Mouse (Mus musculus): ENCODE measurements around the gene Nps. TPM values are rescaled to one million over a fixed set of nuclear protein-coding genes. Genes with fewer than 3 reads are reported as not detected.

The Nps gene
- polyA plus RNA-seq, 1 experiment from 2014 or later, result 0.43 TPM

DNA sequence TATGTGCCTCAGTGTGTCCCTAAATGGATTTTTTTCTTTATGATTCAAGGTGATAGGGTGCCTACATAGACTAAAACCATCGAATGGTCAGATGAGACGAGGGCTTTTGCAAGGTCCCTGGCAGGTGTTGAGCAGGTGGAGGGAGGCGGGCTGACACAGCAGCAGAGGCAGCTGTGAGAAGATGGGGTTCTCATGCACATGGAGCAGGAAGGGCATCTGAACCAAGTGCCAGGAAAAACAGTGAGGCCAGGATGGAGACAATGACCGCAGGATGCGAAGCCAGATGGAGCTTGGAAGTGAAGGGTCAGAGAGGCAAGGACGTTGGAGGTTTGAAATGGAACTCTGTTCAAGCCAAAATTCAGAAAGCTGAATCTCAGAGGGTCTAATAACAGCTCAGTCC, 18.5 kb upstream of the Nps start:
- no peak overlapping the region for H3K27ac ChIP-seq (ENCODE audit: low read length)
- H3K9me3 ChIP-seq (ENCODE audit: control insufficient read depth, low read length), result no peaks in the 10 kb centered on the region
- H3K4me2 ChIP-seq (ENCODE audit: low read length), result no peak overlapping the region
- no peaks in the 10 kb centered on the region for H3K4me1 ChIP-seq (replicated peaks; ENCODE audit: control insufficient read depth, insufficient read depth, low read length)
- no peaks in the 10 kb centered on the region for H3K27me3 ChIP-seq (replicated peaks; ENCODE audit: control insufficient read depth, insufficient read depth, low read length)
- ATAC-seq, result no peak
- H3K9ac ChIP-seq (replicated peaks; ENCODE audit: low read depth, low read length), result no peak overlapping the region
- H3K4me3 ChIP-seq (replicated peaks; ENCODE audit: low read length), result no peak overlapping the region
- no peaks in the 10 kb centered on the region for H3K36me3 ChIP-seq (ENCODE audit: control insufficient read depth, insufficient read depth)
- WGBS, result 89% methylated on average over 6 of the region's 6 CpGs

DNA sequence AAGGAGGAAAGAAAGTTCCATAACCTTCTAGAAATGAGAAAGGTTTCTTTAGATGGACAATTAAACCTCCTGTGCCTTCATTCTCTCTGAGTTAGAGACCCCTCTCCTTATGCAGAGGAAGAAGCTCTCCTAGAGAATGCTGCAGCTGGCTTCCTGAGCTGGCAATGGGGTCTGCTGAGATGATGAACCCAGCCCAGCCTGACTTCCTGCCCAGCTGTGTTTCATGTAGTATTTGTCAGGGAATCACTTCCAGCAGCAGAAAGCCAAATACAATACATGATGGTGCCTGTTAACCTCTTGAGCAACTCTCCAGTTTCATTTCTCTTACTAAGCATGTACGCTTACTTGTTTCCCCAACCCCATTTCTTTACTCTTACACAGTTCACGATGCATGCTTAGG, 17.9 kb upstream of the Nps start:
- no peaks in the 10 kb centered on the region for H3K4me1 ChIP-seq (replicated peaks; ENCODE audit: control insufficient read depth, insufficient read depth, low read length)
- 95% methylated on average over 2 of the region's 2 CpGs for WGBS
- H3K27ac ChIP-seq (ENCODE audit: low read length), result no peak overlapping the region
- no peak overlapping the region for H3K4me2 ChIP-seq (ENCODE audit: low read length)
- no peak for ATAC-seq
- no peaks in the 10 kb centered on the region for H3K36me3 ChIP-seq (ENCODE audit: control insufficient read depth, insufficient read depth)
- no peak overlapping the region for H3K9ac ChIP-seq (replicated peaks; ENCODE audit: low read depth, low read length)
- H3K9me3 ChIP-seq (ENCODE audit: control insufficient read depth, low read length), result no peaks in the 10 kb centered on the region
- H3K27me3 ChIP-seq (replicated peaks; ENCODE audit: control insufficient read depth, insufficient read depth, low read length), result no peaks in the 10 kb centered on the region
- H3K4me3 ChIP-seq (replicated peaks; ENCODE audit: low read length), result no peak overlapping the region

DNA sequence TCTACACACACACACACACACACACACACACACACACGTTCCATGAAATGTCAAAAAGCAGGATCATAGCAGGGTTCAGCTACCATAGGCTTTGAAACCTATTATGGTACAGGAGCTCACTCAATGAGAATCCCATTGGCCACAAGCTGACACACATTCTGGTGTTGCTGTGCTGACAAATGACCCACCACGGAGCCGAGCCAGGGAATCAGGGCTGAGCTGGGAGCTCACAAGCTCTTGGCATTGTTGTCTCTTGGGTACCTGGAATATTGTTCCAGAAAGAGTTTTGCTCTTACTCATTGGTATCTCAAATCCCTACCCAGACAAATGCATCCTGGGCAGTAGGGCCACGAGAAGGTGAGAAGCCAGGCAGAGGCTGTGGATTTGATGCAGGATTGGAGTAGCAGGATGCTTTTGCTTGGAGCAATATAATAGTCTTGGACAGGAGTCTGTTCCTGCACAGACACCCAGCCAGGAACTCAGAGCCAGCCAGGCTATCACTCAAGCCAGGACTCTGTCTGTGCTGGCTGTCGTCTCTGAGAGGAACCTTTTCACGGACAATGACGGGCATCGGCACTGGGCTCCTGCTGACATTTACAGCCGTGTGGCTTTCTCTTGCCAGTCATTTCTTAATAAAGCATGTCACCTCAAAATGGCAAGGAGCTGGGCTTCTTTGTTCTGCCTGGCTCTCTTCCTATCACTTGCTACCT, 14.2 kb upstream of the Nps start:
- no peaks in the 10 kb centered on the region for H3K4me1 ChIP-seq (replicated peaks; ENCODE audit: control insufficient read depth, insufficient read depth, low read length)
- H3K4me3 ChIP-seq (replicated peaks; ENCODE audit: low read length), result no peak overlapping the region
- H3K36me3 ChIP-seq (ENCODE audit: control insufficient read depth, insufficient read depth), result no peaks in the 10 kb centered on the region
- H3K27me3 ChIP-seq (replicated peaks; ENCODE audit: control insufficient read depth, insufficient read depth, low read length), result no peaks in the 10 kb centered on the region
- no peak overlapping the region for H3K9ac ChIP-seq (replicated peaks; ENCODE audit: low read depth, low read length)
- H3K27ac ChIP-seq (ENCODE audit: low read length), result no peak overlapping the region
- H3K9me3 ChIP-seq (ENCODE audit: control insufficient read depth, low read length), result no peaks in the 10 kb centered on the region
- WGBS, result 70% methylated on average over 9 of the region's 9 CpGs
- no peak for ATAC-seq
- H3K4me2 ChIP-seq (ENCODE audit: low read length), result no peak overlapping the region

DNA sequence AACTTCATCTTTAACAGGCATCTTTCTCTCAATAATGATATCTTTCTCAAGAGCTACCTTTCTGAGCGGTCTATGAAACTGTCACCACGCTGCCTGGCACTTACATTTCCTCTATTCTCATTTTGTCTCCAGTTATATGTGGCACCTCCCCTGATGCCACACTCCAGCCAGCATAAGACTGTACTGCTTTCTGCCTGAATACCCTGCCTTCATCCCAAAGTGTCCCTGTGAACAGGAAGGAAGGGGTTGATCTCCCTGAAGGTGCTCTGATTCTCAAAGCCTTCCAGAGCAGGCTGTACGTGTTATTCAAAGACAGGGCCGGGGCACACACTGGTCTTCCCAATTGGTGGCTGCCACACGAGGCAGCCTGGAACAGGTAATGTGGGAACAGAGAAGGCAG, 12.1 kb upstream of the Nps start:
- H3K4me1 ChIP-seq (replicated peaks; ENCODE audit: control insufficient read depth, insufficient read depth, low read length), result no peaks in the 10 kb centered on the region
- H3K36me3 ChIP-seq (ENCODE audit: control insufficient read depth, insufficient read depth), result no peaks in the 10 kb centered on the region
- WGBS, result 86% methylated on average over 5 of the region's 5 CpGs
- no peaks in the 10 kb centered on the region for H3K27me3 ChIP-seq (replicated peaks; ENCODE audit: control insufficient read depth, insufficient read depth, low read length)
- H3K4me3 ChIP-seq (replicated peaks; ENCODE audit: low read length), result no peak overlapping the region
- ATAC-seq, result no peak
- no peaks in the 10 kb centered on the region for H3K9me3 ChIP-seq (ENCODE audit: control insufficient read depth, low read length)
- no peak overlapping the region for H3K4me2 ChIP-seq (ENCODE audit: low read length)
- H3K9ac ChIP-seq (replicated peaks; ENCODE audit: low read depth, low read length), result no peak overlapping the region
- no peak overlapping the region for H3K27ac ChIP-seq (ENCODE audit: low read length)

DNA sequence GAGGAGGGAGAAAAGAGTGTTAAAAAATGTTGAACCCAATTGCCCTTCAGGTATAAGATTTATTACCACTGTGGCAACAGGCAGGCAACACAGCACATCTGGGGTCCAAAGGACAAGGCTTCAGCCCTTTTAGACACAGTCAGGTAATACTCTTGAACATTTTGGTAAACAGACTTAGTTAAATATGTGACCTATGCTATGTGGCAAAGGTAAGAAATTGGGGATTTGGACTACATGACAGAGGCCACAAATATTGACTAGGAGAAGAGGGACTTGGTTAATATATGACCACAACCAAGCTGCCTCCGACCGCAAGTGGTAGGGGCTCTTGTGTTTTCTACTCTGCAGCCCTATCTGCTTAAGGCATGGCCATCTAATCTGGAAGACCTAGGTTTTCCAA, 5.3 kb upstream of the Nps start:
- H3K27ac ChIP-seq (ENCODE audit: low read length), result no peak overlapping the region
- 0 out of 2 replicates have a peak, but pooled peaks cover 3% of the 10 kb centered on the region for H3K4me1 ChIP-seq (replicated peaks; ENCODE audit: control insufficient read depth, insufficient read depth, low read length)
- no peak overlapping the region for H3K9ac ChIP-seq (replicated peaks; ENCODE audit: low read depth, low read length)
- H3K36me3 ChIP-seq (ENCODE audit: control insufficient read depth, insufficient read depth), result no peaks in the 10 kb centered on the region
- H3K4me3 ChIP-seq (replicated peaks; ENCODE audit: low read length), result no peak overlapping the region
- no peaks in the 10 kb centered on the region for H3K27me3 ChIP-seq (replicated peaks; ENCODE audit: control insufficient read depth, insufficient read depth, low read length)
- H3K4me2 ChIP-seq (ENCODE audit: low read length), result no peak overlapping the region
- no peak for ATAC-seq
- 95% methylated on average over 2 of the region's 2 CpGs for WGBS
- H3K9me3 ChIP-seq (ENCODE audit: control insufficient read depth, low read length), result no peaks in the 10 kb centered on the region

DNA sequence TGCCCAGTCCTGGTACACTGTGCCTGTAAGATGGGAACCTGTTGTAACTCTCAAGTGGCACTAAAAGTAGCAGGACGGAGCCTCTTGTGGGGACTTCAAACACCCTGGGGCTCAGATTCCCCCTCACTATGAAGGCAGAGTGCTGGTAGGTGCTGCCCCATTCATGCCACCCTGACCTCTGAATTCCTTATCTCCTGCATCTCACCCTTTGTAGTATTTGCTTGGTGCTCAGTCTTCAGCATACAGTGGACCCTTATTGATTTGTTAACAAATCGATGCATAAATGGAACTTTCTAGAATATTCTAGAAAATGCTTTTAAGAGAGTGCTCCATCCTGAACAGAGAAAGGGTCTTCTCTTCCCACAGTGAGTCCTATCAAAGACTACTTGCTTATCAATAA, 4.1 kb upstream of the Nps start:
- no peaks in the 10 kb centered on the region for H3K27me3 ChIP-seq (replicated peaks; ENCODE audit: control insufficient read depth, insufficient read depth, low read length)
- no peaks in the 10 kb centered on the region for H3K9me3 ChIP-seq (ENCODE audit: control insufficient read depth, low read length)
- H3K27ac ChIP-seq (ENCODE audit: low read length), result no peak overlapping the region
- no peaks in the 10 kb centered on the region for H3K36me3 ChIP-seq (ENCODE audit: control insufficient read depth, insufficient read depth)
- WGBS, result 98% methylated on average over 2 of the region's 2 CpGs
- H3K9ac ChIP-seq (replicated peaks; ENCODE audit: low read depth, low read length), result no peak overlapping the region
- H3K4me1 ChIP-seq (replicated peaks; ENCODE audit: control insufficient read depth, insufficient read depth, low read length), result 0 out of 2 replicates have a peak, but pooled peaks cover 3% of the 10 kb centered on the region
- H3K4me2 ChIP-seq (ENCODE audit: low read length), result no peak overlapping the region
- no peak for ATAC-seq
- H3K4me3 ChIP-seq (replicated peaks; ENCODE audit: low read length), result no peak overlapping the region

DNA sequence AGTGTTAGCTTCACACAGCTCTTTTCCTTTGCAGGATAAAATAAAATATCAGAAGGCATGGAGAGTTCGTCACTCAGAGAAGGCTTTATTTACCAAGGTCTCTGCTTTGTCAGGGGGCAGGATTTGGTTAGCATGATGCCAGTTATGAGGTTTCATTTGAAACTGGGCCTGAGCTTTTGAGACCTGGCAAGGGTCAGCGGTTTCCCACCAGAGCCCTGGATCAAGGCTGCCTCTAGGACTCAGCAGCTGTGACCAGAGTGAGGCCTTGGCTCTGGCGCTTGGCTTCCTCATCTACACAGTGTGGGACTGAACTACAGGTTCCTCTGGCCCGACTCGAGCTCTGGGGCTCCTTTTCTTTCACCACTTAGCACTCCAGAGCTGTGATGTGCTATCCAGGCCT, 12.5 kb downstream of the Nps start:
- H3K9me3 ChIP-seq (ENCODE audit: control insufficient read depth, low read length), result no peaks in the 10 kb centered on the region
- no peak overlapping the region for H3K27ac ChIP-seq (ENCODE audit: low read length)
- no peaks in the 10 kb centered on the region for H3K36me3 ChIP-seq (ENCODE audit: control insufficient read depth, insufficient read depth)
- no peaks in the 10 kb centered on the region for H3K27me3 ChIP-seq (replicated peaks; ENCODE audit: control insufficient read depth, insufficient read depth, low read length)
- H3K4me2 ChIP-seq (ENCODE audit: low read length), result no peak overlapping the region
- H3K9ac ChIP-seq (replicated peaks; ENCODE audit: low read depth, low read length), result no peak overlapping the region
- no peaks in the 10 kb centered on the region for H3K4me1 ChIP-seq (replicated peaks; ENCODE audit: control insufficient read depth, insufficient read depth, low read length)
- WGBS, result 86% methylated on average over 5 of the region's 5 CpGs
- no peak overlapping the region for H3K4me3 ChIP-seq (replicated peaks; ENCODE audit: low read length)
- ATAC-seq, result no peak

DNA sequence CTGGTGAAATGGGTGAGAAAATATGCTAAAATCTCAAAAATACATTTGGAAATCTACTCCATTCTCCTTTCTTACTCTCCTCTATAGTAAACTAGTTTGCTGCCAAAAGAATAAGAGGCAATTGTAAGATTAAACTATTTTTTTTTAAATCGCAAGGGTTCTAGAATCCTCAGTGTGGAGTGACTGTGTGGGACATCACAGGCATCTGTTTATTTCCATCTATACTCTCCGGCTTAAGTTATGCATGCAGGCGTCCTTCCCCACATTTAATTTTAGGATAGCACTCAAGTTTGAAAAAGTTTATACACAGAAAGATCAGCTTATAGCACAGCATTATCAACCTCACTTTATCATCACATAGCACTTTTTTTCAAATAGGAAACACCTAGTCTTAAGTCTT, 24.7 kb downstream of the Nps start:
- Histone ChIP-seq H3K27ac (ENCODE audit: low read length) (no peak overlapping the region), H3K4me3 (replicated peaks; ENCODE audit: low read length) (no peak overlapping the region), H3K4me2 (ENCODE audit: low read length) (no peak overlapping the region), H3K27me3 (replicated peaks; ENCODE audit: control insufficient read depth, insufficient read depth, low read length) (no peaks in the 10 kb centered on the region), H3K9me3 (ENCODE audit: control insufficient read depth, low read length) (no peaks in the 10 kb centered on the region), H3K4me1 (replicated peaks; ENCODE audit: control insufficient read depth, insufficient read depth, low read length) (no peaks in the 10 kb centered on the region), H3K9ac (replicated peaks; ENCODE audit: low read depth, low read length) (no peak overlapping the region), H3K36me3 (ENCODE audit: control insufficient read depth, insufficient read depth) (no peaks in the 10 kb centered on the region)
- ATAC-seq, result no peak
- WGBS, result 92% methylated on average over 3 of the region's 3 CpGs

DNA sequence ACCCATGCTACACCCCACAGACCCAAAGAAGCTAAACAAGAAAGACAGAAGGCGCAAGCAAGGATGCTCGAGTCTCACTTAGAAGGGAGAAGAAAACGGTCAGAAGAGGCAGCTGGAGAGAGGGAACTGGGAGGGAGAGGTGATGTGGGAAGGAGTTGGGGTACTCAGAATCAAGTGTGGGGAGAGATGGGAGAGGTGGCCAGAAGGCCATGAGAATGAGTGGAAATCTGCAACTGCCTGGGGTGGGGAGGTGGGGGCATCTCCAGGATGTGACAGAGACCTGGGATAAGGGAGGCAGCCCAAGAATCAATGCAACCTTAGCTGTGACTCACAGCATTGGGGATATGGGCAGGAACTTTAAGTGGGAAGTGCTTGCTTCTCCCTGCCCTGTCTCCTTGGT, 31.5 kb downstream of the Nps start:
- ATAC-seq, result no peak
- 90% methylated on average over 3 of the region's 3 CpGs for WGBS
- Histone ChIP-seq H3K27ac (ENCODE audit: low read length) (no peak overlapping the region), H3K9ac (replicated peaks; ENCODE audit: low read depth, low read length) (no peak overlapping the region), H3K4me1 (replicated peaks; ENCODE audit: control insufficient read depth, insufficient read depth, low read length) (no peaks in the 10 kb centered on the region), H3K36me3 (ENCODE audit: control insufficient read depth, insufficient read depth) (no peaks in the 10 kb centered on the region), H3K27me3 (replicated peaks; ENCODE audit: control insufficient read depth, insufficient read depth, low read length) (no peaks in the 10 kb centered on the region), H3K9me3 (ENCODE audit: control insufficient read depth, low read length) (no peaks in the 10 kb centered on the region), H3K4me2 (ENCODE audit: low read length) (no peak overlapping the region), H3K4me3 (replicated peaks; ENCODE audit: low read length) (no peak overlapping the region)

Data from forebrain, embryonic 16.5 days (tissue).